Mouse (Mus musculus): Measurements from ENCODE around the gene Abcg2. TPM values are rescaled to one million over a fixed set of nuclear protein-coding genes. Genes with fewer than 3 reads are reported as not detected.

The Abcg2 gene
- total RNA-seq, 2 experiments from 2014 or later, result 27.9 to 29.7 TPM

- no peak for ATAC-seq (replicated peaks; ENCODE audit: poor library complexity)
Observed at GRCm38 (mm10) chr6:58633731-58634130, 49.4 kb downstream of the Abcg2 start.

GRCm38 (mm10) chr6:58638566-58638965, 54.2 kb downstream of the Abcg2 start:
- ATAC-seq (replicated peaks; ENCODE audit: poor library complexity), result no peak

DNA sequence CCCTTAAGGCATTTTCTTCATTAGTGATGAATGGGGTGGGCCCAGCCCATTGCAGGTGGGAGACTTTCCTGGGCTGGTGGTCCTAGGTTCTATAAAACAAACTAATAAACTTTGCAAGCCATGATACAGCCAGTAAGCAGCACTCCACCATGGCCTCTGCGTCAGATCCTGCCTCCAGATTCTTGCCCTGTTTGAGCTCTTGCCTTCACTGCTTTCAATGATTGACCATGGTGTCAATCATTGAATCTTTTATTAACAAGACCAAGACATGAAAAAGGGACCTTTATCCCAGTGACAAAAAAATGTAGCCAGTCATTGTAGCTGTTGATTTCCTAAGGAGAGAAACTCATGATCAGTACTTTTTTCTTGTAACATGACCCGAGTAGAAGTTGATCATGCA, 55.1 kb downstream of the Abcg2 start:
- ATAC-seq (replicated peaks; ENCODE audit: poor library complexity), result no peak

DNA sequence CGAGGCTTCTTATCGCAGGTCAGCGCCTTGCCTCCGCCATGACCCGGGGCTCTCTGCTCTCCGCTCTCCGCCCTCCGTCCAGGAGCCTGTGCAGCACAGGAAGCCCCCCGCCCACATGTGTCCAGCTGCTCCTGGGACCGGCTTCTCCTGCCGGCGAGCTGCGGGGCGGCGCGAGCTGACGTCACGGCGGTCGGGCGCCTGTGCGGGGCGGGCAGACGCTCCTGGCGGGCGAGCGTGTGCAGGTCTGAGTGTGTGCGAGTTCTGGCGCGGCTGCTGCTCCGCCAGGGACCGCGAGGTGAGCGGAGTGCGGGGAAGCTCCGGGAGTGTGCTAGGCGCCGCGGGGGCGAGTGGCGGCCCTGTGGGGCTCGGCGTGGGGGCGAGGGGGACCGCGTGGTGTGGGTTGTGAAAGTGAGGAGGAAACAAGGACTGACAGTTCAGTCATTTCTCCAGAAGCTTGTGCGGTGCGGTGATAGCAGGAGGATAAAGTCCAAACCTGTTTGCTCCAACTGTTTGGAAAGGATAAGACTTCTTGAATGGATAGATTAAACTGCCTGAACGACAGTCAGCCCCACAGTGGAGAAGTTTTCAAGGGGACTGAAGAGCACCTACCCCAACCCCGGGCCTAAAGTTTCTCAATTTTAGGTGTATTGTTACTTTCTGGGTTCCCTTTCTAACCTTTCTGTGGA, 56.2 kb downstream of the Abcg2 start:
- ATAC-seq (replicated peaks; ENCODE audit: poor library complexity), result peak; percentile 80

- ATAC-seq (replicated peaks; ENCODE audit: poor library complexity), result no peak
Observed at GRCm38 (mm10) chr6:58641056-58641799, 56.9 kb downstream of the Abcg2 start.

GRCm38 (mm10) chr6:58642191-58642590, 57.9 kb downstream of the Abcg2 start:
- peak; percentile 71 for ATAC-seq (replicated peaks; ENCODE audit: poor library complexity)

DNA sequence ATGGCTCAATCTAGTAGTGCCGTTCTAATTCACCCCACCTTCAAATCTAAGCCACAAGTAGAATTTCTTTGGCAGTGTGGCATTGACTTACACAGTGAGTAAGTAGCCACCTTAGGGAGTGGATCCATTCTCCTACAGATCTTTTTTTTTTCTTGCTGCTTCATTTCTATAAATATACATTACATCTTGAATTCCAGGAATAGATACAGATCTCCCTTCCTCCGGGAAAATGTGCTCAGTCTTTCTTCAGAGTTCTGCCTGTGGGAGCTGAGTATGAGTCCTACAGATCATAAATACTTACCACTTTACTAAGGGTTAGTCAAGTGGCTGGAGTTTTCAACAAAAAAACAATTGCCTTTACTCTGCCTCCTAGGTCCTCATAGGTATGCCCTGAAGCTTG, 60.3 kb downstream of the Abcg2 start:
- no peak for ATAC-seq (replicated peaks; ENCODE audit: poor library complexity)

- peak; percentile 59 for ATAC-seq (replicated peaks; ENCODE audit: poor library complexity)
Observed at GRCm38 (mm10) chr6:58648100-58648749, 63.9 kb downstream of the Abcg2 start.

GRCm38 (mm10) chr6:58650136-58650535, 65.8 kb downstream of the Abcg2 start:
- no peak for ATAC-seq (replicated peaks; ENCODE audit: poor library complexity)

GRCm38 (mm10) chr6:58651038-58651437, 66.7 kb downstream of the Abcg2 start:
- no peak for ATAC-seq (replicated peaks; ENCODE audit: poor library complexity)

- peak; percentile 94 for ATAC-seq (replicated peaks; ENCODE audit: poor library complexity)
Observed at GRCm38 (mm10) chr6:58660951-58661575, 76.7 kb downstream of the Abcg2 start.

DNA sequence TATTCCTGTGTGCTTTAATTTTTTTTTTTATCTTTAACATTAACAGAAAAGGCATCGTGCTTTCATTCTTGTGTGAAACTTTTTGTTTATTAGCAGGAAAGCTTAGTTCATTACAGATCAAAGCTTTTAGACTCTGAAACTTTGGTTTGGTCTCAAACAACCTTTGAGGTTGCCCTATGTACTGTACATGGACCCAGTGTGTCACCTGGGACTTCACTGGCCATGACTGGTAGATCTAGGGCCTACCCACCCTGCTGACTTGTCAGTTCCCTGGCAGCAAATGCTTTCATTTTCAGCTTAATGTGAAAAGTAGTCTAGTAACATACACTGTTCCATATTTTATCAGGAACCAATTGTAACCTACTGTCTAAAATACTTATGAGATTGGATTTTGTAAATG, 93.5 kb downstream of the Abcg2 start:
- ATAC-seq (replicated peaks; ENCODE audit: poor library complexity), result no peak

DNA sequence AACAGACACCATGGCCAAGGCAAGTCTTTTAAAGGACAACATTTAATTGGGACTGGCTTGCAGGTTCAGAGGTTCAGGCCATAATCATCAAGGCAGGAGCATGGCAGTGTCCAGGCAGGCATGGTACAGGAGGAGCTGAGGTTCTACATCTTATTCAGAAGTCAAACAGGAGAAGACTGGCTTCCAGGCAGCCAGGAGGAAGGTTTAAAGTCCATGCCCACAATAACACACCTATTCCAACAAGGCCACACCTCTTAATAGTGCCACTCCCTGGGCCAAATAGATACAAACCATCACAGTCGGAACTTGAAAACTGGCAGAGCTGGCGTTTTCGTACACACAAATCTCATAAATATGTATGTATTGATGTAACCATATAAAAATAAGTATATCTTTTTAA, 94.2 kb downstream of the Abcg2 start:
- ATAC-seq (replicated peaks; ENCODE audit: poor library complexity), result no peak

- no peak for ATAC-seq (replicated peaks; ENCODE audit: poor library complexity)
Observed at GRCm38 (mm10) chr6:58691584-58691983, 107.3 kb downstream of the Abcg2 start.

- ATAC-seq (replicated peaks; ENCODE audit: poor library complexity), result no peak
Observed at GRCm38 (mm10) chr6:58694257-58694656, 109.9 kb downstream of the Abcg2 start.

GRCm38 (mm10) chr6:58694765-58695164, 110.4 kb downstream of the Abcg2 start:
- ATAC-seq (replicated peaks; ENCODE audit: poor library complexity), result no peak

DNA sequence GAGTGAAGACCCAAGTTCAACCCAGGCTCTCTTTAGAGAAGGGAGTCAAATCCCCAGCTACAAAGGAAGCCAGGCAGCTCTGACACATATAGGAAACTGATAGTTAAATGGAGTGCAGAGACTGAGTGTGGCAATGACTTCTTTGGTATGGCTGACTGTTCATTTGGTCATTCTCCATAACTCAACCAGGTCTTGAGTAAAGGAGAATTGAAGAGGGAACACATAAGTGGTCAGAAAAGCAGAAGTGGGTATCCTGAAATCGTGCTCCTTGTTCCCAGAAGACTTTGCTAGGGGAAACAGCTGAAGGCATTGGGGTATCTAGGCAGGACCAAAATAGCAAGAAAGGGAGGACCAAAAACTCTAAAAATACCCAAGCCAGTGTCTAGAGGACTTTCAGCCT, 126.0 kb downstream of the Abcg2 start:
- ATAC-seq (replicated peaks; ENCODE audit: poor library complexity), result peak; percentile 99

GRCm38 (mm10) chr6:58711909-58712308, 127.6 kb downstream of the Abcg2 start:
- no peak for ATAC-seq (replicated peaks; ENCODE audit: poor library complexity)

GRCm38 (mm10) chr6:58733851-58734250, 149.5 kb downstream of the Abcg2 start:
- ATAC-seq (replicated peaks; ENCODE audit: poor library complexity), result no peak

- peak; percentile 39 for ATAC-seq (replicated peaks; ENCODE audit: poor library complexity)
Observed at GRCm38 (mm10) chr6:58735090-58735489, 150.8 kb downstream of the Abcg2 start.

All from megakaryocyte progenitor cell, adult 5-6 weeks (primary cell).